Mouse (Mus musculus): ENCODE data around the gene Lmbr1.

- TF ChIP-seq CTCF (IDR thresholded peaks at IDR 0.05; ENCODE audit: low read depth) (no peak), EP300 (optimal IDR thresholded peaks at IDR 0.05) (no peak)
These were observed 124.3 kb downstream of the Lmbr1 start for GRCm38 (mm10) chr5:29253876-29254275.

Measured in stomach, postnatal 0 days (tissue).